Mouse (Mus musculus) cerebellum, adult 11 months (tissue): ENCODE measurements around the gene Ireb2.
"Not testable (repeated sequence)": the region's sequence is repeated elsewhere in the genome, so short reads cannot be mapped to it uniquely, and the experiment has no call there.

ENCODE experiments used
- DNase-seq: peaks from one replicate; pipeline ENCODE4 v3.0.0; 2022

Gene Ireb2

GRCm38 (mm10) chr9:54863363-54864281 lies at the start of gene Ireb2:
TSS of gene Ireb2 (plus strand) at chr9:54863789.
- peak; percentile 99 for DNase-seq

- no peak for DNase-seq
These were observed 46.9 kb upstream of the Ireb2 start for GRCm38 (mm10) chr9:54816508-54817201.

GRCm38 (mm10) chr9:54821442-54822100 lies 42.0 kb upstream of the Ireb2 start:
- DNase-seq: no peak

DNA sequence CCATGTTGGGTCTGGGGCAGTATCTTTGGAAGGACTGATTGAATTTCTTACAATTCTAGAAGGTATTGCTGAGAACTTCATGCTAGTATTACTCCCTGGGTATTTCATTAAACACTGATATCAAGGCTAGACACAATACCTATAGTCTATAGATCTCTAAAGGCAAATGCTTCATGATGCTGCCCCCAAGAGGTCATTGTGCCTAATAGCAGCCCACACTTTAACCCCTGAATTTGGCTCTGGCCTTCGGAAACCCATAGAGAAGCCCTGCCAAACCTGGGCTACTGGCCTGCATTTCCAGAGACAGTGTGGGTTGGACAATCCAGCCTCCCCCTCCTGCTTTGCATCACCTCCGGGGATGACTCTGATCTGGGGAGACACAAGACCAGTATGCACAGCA lies 33.8 kb upstream of the Ireb2 start:
- DNase-seq: no peak

DNA sequence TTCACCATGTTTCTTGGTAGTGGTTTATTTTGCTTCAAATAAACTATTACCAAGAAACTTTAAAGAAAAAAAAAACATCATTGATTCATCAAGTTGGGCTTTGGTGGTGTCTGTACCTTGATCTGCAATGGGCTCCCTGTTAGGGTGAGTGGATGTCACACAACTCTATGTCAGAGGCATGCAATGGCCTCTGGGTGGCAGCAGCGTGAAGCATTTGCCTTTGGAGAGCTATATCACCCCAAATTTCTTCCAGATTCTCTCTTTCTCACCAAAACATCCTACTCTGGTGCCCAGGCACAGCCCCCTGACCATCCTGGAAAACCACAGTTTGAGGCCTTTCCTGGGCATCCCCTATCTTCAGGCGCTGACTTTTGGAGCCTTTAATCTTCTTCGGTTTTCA lies 33.0 kb upstream of the Ireb2 start:
- peak; percentile 4 for DNase-seq

DNA sequence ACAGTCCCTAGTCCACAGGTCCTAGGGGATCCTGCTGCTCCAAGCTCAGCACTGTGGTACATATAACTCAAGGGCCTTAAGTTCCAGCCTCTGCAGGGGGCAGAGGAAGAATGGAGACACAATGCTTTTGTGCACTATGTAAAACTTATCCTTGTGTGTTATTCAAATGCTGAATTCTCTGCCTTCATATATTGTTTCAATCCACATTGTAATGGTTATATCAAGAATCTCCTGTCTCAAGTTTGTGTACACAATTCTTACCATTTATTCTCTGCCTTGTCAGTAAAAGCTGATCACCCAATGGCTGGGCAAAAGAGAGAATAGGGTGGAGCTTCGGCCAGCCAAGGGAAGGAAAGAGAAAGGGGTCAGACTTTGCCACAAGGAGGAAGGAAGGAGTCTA lies 29.8 kb upstream of the Ireb2 start:
- no peak for DNase-seq

DNA sequence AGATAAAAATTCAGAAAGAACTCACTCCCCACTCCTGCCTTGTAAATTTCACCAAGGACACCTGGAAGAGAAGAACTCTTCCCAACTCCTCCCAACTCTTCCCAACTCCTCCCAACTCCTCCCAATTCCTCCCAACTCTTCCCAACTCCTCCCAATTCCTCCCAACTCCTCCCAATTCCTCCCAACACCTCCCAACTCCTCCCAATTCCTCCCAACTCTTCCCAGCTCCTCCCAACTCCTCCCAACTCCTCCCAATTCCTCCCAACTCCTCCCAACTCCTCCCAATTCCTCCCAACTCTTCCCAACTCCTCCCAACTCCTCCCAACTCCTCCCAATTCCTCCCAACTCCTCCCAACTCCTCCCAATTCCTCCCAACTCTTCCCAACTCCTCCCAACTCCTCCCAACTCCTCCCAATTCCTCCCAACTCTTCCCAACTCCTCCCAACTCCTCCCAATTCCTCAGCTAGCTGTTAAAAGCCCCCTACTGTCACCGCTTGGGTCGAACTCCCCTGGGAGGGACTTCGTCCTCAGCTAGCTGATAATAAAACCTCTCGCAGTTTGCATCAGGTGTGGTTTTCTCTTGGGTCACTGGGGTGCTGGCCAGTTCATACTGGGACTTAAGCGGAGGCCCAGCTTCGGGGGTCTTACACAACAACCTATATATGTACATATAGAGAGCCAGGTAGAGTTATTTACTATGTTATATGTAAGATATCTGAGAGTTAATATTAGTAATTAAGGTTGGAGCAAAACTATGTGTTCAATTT lies 27.5 kb upstream of the Ireb2 start:
- not testable (repeated sequence) for DNase-seq

DNA sequence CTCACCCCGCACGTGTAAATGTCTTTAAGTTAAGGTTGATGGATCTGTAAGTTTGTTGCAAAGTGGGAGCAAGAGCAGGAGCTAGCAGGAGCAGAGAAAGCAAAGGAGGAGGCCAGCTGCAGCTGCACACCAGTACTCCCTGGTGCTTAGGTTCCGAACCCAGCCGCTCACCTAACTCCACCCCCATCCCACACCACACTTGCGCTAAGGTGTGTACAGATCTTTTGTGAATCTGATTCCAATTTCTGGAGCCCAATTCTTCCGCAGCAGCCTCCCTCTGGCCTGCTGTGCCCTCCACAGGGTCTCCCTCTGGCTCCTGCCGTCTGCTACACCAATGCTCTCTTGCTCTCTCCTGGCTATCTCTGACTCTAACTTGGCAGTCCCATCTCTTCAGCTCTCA lies 25.8 kb upstream of the Ireb2 start:
- DNase-seq: no peak

- no peak for DNase-seq
These were observed 23.4 kb upstream of the Ireb2 start for GRCm38 (mm10) chr9:54840145-54840544.

DNA sequence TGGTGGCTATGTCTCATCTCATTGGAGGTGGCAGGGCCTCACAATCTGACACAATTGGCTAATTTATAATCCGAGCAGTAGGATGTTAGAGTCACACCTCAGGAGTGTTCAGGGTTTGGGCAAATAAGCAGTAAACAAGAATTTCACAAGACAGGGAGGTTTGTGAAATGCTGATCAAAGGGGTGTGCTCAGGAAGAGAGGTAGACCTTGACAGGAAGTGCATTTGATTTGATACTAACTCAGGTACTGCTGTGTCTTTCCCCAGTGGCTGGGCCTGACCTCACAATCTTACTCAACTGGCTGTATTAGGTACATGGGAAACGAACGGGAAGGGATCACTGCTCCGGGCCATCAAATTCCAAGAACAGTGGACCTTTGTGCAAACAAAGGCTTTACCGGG lies 21.3 kb upstream of the Ireb2 start:
- DNase-seq: no peak

DNA sequence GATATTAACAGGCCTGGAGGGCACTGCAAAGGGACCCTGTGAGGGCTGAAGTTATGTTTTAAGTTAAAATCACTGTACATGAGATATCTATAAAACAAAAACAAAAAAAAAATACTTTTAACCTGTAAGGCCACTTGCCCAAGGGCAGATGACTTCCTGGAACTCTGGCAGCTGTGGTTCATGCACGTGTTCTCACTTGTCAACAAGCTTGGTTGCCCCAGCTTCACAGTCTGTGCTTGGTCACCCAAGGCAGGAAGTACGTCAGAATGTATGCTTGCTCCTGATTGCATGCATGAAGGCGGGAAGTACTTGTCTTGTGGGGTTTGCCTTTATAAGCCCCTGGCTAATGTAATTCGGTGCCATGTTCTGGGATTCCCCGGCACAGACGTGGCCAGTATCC lies 19.7 kb upstream of the Ireb2 start:
- no peak for DNase-seq

- no peak for DNase-seq
These were observed 18.9 kb upstream of the Ireb2 start for GRCm38 (mm10) chr9:54844556-54845176.

DNA sequence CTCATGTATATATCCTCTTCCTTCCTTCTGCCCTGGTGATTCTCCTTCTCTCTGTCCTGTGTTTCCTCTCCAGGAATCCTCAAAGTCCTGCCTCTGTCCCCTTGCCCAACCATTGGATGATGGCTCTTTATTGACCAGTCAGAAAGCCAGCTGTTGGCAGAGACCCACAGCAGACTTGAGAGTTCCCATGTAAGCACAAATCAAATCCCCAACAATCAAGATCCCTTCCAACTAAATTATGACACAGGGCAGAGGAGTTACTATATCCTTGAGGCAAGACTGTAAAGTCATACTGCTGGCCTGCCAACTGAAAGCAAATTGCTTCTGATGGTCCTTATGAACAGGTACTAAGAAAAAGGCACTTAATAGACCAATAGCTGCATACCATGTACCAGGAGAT lies 15.4 kb upstream of the Ireb2 start:
- no peak for DNase-seq

GRCm38 (mm10) chr9:54853036-54853435 lies 10.6 kb upstream of the Ireb2 start:
- not testable (repeated sequence) for DNase-seq

DNA sequence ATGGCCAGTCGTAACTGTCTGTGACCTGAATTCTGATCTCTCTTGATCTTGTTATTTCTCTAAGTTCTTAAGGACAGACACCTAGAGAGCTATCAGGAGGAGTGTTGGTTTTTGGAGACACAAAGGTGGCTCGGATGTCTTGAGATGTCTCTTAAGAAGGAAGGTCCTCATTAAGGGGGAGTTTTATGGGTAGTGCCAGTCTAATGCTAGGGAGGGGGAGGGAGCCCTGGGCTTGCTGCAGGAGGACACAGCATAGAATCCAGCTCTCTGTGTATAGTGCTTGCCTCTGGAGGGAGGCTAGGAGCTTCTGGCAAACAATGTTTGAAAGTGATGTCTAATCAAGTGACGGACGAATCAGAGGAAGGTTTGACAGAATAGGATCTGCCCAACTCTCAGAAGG lies 10.0 kb upstream of the Ireb2 start:
- DNase-seq: no peak

GRCm38 (mm10) chr9:54855638-54856037 lies 8.0 kb upstream of the Ireb2 start:
- DNase-seq: no peak

DNA sequence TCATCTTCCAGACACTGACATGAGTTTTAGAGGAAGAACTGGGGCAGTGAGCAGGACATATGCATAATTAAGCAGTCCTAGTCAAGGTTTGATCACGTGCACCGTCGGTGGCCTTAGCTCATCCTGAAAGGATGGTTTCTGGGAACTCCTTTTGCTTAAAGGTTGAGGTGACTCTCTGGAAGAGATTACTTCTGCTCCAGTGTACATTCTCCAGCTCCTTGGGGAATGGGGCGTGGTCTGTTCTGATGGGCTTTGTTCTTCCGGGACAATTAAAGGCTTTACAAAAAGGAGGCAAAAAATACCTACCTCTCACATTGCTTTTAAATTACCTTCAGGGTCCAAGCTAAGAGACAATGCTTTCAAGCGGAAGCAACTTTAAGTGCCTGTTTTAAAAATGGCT lies 7.5 kb upstream of the Ireb2 start:
- DNase-seq: no peak

GRCm38 (mm10) chr9:54857474-54857873 lies 6.1 kb upstream of the Ireb2 start:
- DNase-seq: no peak

DNA sequence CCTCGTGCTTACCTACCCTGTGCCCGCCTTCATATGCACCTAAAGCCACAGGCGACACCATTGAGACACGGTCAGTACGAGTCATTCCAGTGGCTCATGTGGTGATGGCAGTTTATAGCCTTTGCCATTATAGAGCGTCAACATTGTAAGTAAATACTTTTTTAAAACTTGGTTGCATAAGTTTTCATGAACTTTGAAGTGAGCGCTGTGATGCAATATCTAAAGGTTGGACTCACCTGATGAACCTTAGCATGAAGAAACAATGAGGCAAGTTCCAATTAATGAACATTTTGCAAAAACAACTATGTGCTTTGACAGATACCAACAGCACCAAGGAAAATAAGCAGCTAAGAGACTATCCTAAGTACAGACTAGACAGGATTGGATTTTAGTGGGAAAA lies 3.1 kb upstream of the Ireb2 start:
- no peak for DNase-seq

DNA sequence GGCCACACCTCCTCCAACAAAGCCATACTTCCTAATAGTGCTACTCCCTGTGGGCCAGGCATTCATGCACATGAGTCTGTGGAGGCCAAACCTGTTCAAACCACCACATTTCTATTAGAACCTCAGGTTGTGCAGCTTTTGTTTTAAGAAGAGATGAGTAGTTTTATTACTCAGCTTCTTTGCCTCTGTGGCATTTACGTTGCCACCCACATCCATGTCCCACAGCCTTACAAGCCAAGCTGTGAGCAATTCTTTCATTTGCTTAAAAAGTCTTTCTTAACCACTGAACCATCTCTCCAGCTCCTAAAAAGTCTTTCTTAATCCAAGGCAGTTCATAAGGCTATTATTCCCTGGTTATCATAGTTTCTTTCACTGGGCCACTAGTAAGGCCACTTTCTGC lies 15.2 kb downstream of the Ireb2 start:
- DNase-seq: no peak

DNA sequence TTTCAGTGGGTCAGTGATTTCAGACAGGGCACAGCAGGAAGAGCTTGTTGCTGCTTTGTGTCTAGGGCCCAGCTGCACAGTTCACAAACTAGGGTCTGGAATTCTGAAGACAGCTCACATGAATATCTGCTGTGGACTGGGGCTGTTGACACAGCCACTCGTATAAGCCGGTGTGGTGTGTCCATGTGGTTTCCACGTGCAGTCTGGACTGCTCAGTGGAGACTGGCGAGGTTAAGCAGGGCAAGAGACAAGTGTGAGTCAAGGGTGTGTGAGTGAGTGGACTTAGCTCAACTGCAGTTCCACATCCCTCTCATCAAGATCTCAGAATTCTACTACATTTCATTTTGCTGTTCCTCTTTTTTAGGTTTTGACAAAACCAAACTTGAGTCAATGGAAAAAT lies 28.5 kb downstream of the Ireb2 start:
- DNase-seq: no peak

DNA sequence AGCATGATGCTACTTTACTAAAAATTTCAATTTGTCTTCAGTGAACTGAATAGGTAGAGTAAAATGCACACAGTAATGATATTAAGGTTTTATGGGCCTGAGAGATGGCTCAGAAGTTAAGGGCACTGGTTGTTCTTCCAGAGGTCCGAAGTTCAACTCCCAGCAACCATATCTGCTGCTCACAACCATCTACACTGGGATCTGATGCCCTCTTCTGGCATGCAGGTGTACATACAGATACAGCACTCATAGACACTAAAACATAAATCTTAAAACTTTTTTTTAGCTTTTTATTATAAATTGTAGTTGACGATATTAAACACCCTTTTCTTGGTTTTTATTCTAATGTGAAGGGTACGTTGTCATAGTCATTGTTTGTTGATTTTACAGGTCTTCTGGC lies 33.5 kb downstream of the Ireb2 start:
- no peak for DNase-seq

GRCm38 (mm10) chr9:54909446-54909845 lies 45.9 kb downstream of the Ireb2 start:
- no peak for DNase-seq
